Mouse (Mus musculus) spleen, postnatal 14 days (tissue): Measurements from ENCODE around the gene 4930467E23Rik.
"Not testable (repeated sequence)": the region's sequence is repeated elsewhere in the genome, so short reads cannot be mapped to it uniquely, and the experiment has no call there.

ENCODE experiments used
- DNase-seq, 2 experiments: peaks; one replicate each; pipeline ENCODE4 v3.0.0; 2021 to 2022; ENCODE audit warnings: low spot score in 2 of 2

Gene 4930467E23Rik

DNA sequence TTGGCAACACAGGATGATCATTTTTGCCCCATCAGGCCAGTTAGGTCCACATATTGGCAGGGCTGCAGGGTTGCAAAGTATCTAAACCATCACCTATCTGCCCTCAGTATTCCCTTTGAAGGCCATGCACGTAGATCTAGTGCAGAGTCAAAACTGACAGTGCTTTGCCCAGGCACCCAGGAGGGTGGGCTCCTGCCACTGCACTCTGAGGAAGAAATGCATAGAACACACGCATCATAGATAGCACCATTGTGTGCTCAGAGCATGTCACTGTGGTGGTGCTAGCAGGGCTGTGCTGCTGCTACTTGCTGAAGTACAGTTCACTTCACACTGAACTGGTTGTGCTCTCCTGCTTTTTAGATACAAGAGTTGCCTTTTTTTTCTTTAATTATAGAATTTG lies at the start of gene 4930467E23Rik:
TSS of gene 4930467E23Rik (plus strand) at position 301 of the 400 bp plus-strand sequence.
- DNase-seq = not testable (repeated sequence)

DNA sequence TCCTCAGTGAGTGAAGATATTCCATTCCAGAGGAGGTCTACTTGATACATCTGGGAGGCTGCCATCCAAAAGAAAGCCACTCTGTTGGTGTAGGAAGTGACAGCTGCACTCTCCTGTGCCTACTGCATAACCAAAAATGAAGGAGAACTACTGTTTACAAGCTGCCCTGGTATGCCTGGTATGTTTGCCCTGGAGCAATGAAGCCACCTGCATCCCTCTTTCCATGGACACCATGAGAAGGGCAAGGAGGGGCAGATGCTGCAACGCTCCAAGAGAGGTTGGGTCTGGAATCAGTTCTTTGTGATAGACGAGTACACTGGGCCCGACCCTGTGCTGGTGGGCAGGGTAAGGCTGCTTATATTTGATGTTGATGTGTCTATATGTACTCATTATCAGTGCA lies 47.1 kb upstream of the 4930467E23Rik start:
- not testable (repeated sequence) for DNase-seq

DNA sequence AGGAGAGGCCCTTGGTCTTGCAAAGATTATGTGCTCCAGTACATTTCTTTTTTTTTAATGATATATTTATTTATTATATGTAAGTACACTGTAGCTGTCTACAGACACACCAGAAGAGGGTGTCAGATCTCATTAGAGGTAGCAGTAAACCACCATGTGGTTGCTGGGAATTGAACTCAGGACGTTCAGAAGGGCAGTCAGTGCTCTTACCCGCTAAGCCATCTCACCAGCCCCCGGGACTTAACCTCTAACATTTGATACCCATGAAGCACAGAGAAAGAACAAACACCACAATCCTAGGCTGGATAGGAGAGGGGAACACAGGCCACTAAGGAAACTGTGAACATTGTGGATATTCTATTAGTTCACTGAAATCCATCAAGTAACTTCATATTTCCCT lies 43.9 kb upstream of the 4930467E23Rik start:
- not testable (repeated sequence) for DNase-seq

GRCm38 (mm10) chr8:19688802-19689525 lies 40.4 kb upstream of the 4930467E23Rik start:
- not testable (repeated sequence) for DNase-seq

GRCm38 (mm10) chr8:19689745-19690144 lies 39.6 kb upstream of the 4930467E23Rik start:
- DNase-seq = not testable (repeated sequence)

- DNase-seq = not testable (repeated sequence)
Observed at GRCm38 (mm10) chr8:19691421-19691820, 38.0 kb upstream of the 4930467E23Rik start.

- not testable (repeated sequence) for DNase-seq
Observed at GRCm38 (mm10) chr8:19697497-19698077, 31.8 kb upstream of the 4930467E23Rik start.

- DNase-seq = not testable (repeated sequence)
Observed at GRCm38 (mm10) chr8:19698123-19698522, 31.3 kb upstream of the 4930467E23Rik start.

DNA sequence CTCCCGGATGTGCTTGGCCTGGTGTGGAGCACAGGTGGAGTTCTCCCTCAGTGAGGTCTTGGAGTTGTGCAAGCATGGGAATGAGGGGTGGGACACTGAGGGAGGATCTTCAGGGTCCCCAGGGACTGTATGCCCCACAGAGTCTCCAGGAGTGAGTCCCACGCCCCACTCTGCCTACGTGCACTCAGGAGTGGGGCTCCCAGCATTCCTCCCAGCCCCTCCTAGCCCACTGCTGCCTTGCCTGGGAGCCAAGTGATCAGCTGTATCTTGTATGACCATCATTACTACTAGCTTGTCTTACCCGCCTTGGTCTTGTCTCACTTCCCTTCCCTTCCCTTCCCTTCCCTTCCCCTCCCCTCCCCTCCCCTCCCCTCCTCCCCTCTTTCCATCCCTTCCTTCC lies 30.7 kb upstream of the 4930467E23Rik start:
- DNase-seq = peak; percentile 36 to 63

DNA sequence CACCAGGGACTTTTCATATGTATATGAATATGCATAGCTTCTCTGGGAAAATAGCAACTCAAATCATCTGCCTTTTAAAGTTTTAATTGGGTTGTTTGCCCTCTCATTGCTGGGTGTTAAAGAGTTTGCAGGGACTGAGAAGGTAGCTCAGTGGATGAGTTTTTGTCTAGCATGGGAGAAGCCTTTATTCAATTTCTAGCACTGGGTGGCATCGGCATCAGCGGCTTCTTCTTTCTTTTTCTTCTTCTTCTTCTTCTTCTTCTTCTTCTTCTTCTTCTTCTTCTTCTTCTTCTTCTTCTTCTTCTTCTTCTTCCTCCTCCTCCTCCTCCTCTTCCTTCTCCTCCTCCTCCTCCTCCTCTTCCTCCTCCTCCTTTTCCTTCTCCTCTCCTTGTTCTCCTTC lies 28.1 kb upstream of the 4930467E23Rik start:
- not testable (repeated sequence) for DNase-seq

DNA sequence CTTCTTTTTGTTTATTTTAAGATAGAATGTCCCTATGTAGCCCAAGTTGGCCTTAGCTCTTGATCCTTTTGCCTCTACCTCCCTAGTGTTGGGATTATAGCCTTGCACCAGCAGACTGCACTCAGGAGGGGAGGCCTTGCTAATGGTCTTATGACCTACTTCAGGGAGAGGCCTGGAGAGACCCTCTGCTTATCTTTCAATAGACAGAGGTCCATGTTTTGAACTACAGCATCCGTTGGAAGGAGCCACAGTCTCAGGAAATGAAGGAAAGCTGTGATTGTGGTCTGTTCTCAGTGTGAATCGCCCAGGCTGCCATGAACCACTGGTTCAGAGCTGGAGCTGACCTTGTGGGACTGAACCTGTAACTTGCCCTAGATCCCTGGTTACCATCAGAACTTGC lies 27.1 kb upstream of the 4930467E23Rik start:
- DNase-seq = not testable (repeated sequence)

- peak; percentile 55 to 57 for DNase-seq
Observed at GRCm38 (mm10) chr8:19702972-19703709, 26.2 kb upstream of the 4930467E23Rik start.

- not testable (repeated sequence) for DNase-seq
Observed at GRCm38 (mm10) chr8:19703906-19704305, 25.5 kb upstream of the 4930467E23Rik start.

DNA sequence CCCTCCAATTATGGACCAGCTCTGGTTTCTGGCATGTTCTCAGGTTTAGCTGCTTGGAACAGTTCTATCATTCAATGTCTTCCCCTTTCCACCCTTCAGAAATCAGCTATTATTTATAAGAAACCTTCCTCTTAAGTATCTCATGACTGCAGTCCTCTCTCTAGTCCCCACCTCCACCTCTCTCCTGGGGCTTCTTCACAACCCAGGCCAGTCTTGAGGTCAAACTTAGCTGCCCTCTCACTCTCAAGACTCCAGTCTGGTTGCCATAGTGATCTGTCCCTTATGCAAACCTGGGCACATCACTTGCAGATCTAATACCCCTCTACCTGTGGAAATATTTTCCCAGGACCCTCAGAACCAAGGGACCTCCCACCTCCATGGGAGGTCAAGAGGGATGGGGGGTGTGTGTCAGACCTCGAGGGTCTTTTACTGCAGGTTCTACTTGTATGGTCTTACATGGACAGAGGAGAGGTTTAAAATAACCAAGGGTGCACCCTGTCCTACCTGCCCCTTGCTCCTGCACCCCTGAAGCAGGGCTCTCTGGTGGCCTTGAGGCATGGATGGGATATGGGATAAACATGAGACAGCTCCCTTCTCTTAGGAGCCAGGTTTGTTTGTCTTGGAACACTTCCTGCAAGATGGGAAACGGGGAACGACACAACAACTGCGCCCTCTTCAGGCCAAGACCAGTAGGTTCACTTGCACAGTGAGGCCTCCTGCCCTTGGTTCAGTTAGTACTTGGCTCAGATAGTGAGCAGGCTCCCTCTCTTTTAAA lies 24.7 kb upstream of the 4930467E23Rik start:
- peak in 1 of 2 experiments; percentile 35 for DNase-seq

DNA sequence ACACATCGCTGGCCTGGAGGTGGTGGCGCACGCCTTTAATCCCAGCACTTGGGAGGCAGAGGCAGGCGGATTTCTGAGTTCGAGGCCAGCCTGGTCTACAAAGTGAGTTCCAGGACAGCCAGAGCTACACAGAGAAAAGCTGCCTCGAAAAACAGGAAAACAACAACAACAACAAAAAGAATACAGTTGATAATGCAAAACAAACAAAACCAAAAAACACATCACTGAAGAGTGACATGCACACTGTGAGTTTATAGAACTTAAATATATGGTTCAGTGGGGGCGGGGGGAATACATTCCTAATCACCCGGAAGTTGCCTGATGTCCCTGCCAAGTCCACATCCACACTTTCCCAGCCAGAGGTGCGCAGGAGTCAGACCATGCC lies 24.2 kb upstream of the 4930467E23Rik start:
- DNase-seq = not testable (repeated sequence)

- not testable (repeated sequence) for DNase-seq
Observed at GRCm38 (mm10) chr8:19706101-19706725, 23.2 kb upstream of the 4930467E23Rik start.

GRCm38 (mm10) chr8:19706918-19707760 lies 22.2 kb upstream of the 4930467E23Rik start:
- peak in 1 of 2 experiments; percentile 52 for DNase-seq

DNA sequence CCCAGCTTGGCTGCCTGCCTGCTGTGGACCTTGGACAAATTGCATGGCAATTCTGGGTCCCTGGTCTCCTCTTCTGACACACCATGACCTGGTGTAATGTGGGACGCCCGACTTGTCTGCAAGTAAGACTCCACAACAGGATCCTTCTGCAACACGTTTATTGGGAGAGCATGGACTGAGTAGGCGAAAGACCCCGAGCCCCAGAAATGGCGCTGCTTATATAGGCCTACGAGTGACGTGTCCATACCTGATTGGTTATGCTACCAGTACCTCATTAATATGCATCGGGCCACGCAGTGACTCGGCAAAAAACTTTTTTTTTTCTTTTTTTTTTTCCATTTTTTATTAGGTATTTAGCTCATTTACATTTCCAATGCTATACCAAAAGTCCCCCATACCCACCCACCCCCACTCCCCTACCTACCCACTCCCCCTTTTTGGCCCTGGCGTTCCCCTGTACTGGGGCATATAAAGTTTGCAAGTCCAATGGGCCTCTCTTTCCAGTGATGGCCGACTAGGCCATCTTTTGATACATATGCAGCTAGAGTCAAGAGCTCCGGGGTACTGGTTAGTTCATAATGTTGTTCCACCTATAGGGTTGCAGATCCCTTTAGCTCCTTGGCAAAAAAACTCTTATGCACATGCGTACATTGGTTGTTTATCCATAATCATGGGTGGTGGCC lies 21.5 kb upstream of the 4930467E23Rik start:
- not testable (repeated sequence) for DNase-seq

- DNase-seq = not testable (repeated sequence)
Observed at GRCm38 (mm10) chr8:19708976-19709375, 20.4 kb upstream of the 4930467E23Rik start.

- not testable (repeated sequence) for DNase-seq
Observed at GRCm38 (mm10) chr8:19709488-19709887, 19.9 kb upstream of the 4930467E23Rik start.
